Mouse (Mus musculus) thymus, adult 2 months (tissue): ENCODE data around the gene Morn2. TPM values are rescaled to one million over a fixed set of nuclear protein-coding genes. Genes with fewer than 3 reads are reported as not detected.
A peak's percentile ranks its signal among the peaks of the same experiment; 100 is the strongest.

Experiments
- DNase-seq: peaks from one replicate; pipeline ENCODE4 v3.0.0; 2021
- H3K27ac ChIP-seq: fragments of 200-500 bp; 2 replicates; pipeline ENCODE4 v1.5.1; 2012; ENCODE audit warnings: low read length, control low read depth; ENCODE audit not compliant: control insufficient read depth, insufficient read depth
- H3K27me3 ChIP-seq: fragments of 200-500 bp; 2 replicates; pipeline ENCODE4 v1.6.1; 2012; ENCODE audit warnings: mild to moderate bottlenecking, low read length, moderate library complexity, mixed read lengths; ENCODE audit not compliant: control insufficient read depth, insufficient read depth
- H3K36me3 ChIP-seq: fragments of 200-500 bp; 2 replicates; pipeline ENCODE4 v1.6.1; 2012; ENCODE audit warnings: mild to moderate bottlenecking, low read length, moderate library complexity; ENCODE audit not compliant: control insufficient read depth, insufficient read depth
- H3K4me1 ChIP-seq: fragments of 200-500 bp; replicated peaks from 2 replicates; pipeline ENCODE4 v1.6.1; 2012; ENCODE audit warnings: low read length; ENCODE audit not compliant: control insufficient read depth, insufficient read depth
- H3K4me3 ChIP-seq: fragments of 200-500 bp; 2 replicates; pipeline ENCODE4 v1.5.1; 2012; ENCODE audit warnings: mild to moderate bottlenecking, low read length, control low read depth, moderate library complexity; ENCODE audit not compliant: control insufficient read depth, insufficient read depth
- CTCF ChIP-seq: fragments of 200-500 bp; IDR thresholded peaks from 2 replicates; pipeline ENCODE4 v1.5.1; 2012; ENCODE audit warnings: mild to moderate bottlenecking, control low read depth, low read length, moderate library complexity, borderline replicate concordance; ENCODE audit not compliant: control insufficient read depth, poor library complexity, insufficient read depth; ENCODE audit errors: extremely low read depth
- POLR2A ChIP-seq: fragments of 200-500 bp; IDR thresholded peaks from 2 replicates; pipeline ENCODE4 v1.6.1; 2012; ENCODE audit warnings: mild to moderate bottlenecking, low read length, control low read depth, moderate library complexity; ENCODE audit not compliant: control insufficient read depth, poor library complexity, insufficient read depth; ENCODE audit errors: extremely low read depth
- WGBS: fragments of 180-500 bp; shearing (Covaris S2); methylation state at CpG from one replicate; pipeline ENCODE4 v1.1.7; 2018; 5-methylcytosine and 5-hydroxymethylcytosine counted together
- polyA plus RNA-seq: library from polyadenylated mRNA; depleted of rRNA; stranded (reverse); fragments of >200 nt; gene quantifications from 2 replicates; pipeline ENCODE4 v1.2.3, GENCODE M21; 2012

Morn2 gene
- polyA plus RNA-seq, 1 experiment: 2.5 TPM

DNA sequence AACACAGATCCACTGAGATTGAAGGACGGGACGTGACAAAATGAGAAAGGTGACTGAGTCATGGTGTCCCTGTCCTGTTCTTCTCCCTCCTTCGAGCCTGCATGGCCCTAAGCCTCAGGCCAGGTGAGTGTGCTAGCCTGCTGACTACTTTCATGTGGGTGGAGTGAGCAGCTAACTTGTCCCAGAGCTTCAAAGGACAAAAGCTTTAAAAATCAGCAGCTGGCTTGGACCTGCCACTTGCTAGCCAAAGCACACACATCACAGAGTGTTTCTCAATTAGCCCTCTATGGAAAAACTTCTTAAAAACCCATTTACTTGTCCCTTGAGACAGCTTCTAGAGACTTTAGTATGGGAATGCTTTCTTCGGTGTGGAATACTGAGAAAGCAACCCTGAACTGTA lies 22.4 kb downstream of the Morn2 start:
- Histone ChIP-seq H3K27ac (no peak overlapping the region), H3K36me3 (no peaks in the 10 kb centered on the region), H3K4me3 (no peak overlapping the region), H3K27me3 (no peaks in the 10 kb centered on the region), H3K4me1 (no peaks in the 10 kb centered on the region)
- WGBS: 85% methylated on average over 4 of the region's 4 CpGs
- DNase-seq: no peak
- TF ChIP-seq POLR2A: no peak
- TF ChIP-seq CTCF: no peak

DNA sequence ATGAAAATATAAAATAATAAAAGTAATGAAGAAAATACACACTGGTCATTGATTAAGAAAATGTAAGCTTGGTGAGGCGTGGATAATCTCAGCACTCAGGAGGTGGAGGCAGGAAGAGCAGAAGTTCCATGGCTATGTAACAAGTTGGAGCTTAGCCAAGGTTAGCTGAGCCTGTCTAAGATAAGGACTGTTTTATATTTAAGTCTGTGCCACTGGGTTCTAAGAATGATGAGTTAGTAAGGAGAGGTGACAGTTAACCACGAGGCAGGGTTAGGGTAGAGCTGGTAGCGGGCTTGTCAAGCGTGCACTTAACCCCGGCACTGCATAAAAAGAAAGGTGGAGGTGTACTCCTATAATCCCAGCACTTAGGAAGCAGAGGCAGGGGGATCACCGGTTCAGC lies 32.2 kb downstream of the Morn2 start:
- no peaks in the 10 kb centered on the region for H3K27me3 ChIP-seq
- TF ChIP-seq POLR2A (no peak), CTCF (no peak)

DNA sequence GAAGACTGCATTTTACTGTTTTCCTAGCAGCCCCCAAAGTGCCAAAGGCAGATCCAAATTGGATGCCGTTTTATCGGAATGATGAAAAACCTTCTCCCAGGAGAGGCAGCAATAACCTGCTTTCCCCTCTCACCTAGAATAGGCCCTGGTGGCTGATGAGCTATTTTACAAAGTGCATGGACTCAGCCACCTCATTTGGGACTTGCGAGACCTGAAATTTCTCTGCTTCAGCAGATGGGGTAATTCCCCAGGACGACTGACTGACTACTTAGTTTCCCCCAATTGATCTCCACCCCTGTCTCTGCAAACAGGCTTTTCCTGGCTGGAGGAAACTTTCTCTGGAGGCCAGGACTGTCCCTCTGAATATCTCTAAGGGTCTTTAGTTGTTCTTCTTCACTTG lies 33.0 kb downstream of the Morn2 start:
- WGBS: 75% methylated on average over 4 of the region's 4 CpGs
- no peak overlapping the region for H3K4me3 ChIP-seq
- peaks cover 15% of the 10 kb centered on the region for H3K4me1 ChIP-seq
- no peaks in the 10 kb centered on the region for H3K36me3 ChIP-seq
- TF ChIP-seq CTCF (no peak), POLR2A (no peak)
- no peaks in the 10 kb centered on the region for H3K27me3 ChIP-seq
- no peak overlapping the region for H3K27ac ChIP-seq
- DNase-seq: no peak

More for the DNA sequence above, 32.2 kb downstream of the Morn2 start:
- Histone ChIP-seq H3K36me3 (no peaks in the 10 kb centered on the region), H3K4me1 (peaks cover 15% of the 10 kb centered on the region), H3K27ac (no peak overlapping the region), H3K4me3 (no peak overlapping the region)
- WGBS: 77% methylated on average over 6 of the region's 6 CpGs
- DNase-seq: no peak

DNA sequence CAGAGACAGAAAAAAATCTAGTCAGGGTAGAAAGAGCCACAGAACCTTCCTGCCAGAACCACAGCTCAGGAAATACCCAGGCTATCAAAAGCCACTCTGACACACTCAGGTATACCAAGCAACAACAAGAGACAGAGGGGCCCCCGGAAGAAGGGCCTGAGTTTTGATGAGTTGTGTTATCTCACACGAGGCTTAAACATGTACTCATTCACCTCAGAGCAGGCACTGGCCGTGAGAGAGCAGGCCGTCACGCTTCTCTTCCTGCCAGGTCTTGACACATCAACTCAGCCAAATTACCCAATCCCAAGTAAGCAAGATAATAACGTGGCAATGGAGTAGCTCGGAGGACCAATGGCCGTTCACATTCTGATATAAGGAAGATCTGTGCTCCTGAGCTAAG lies 33.7 kb downstream of the Morn2 start:
- H3K27me3 ChIP-seq: no peaks in the 10 kb centered on the region
- H3K4me3 ChIP-seq: no peak overlapping the region
- TF ChIP-seq CTCF: no peak
- H3K36me3 ChIP-seq: no peaks in the 10 kb centered on the region
- H3K4me1 ChIP-seq: peaks cover 15% of the 10 kb centered on the region
- peak; percentile 11 for DNase-seq
- whole genome bisulfite sequencing: 12% methylated on average over 8 of the region's 8 CpGs
- H3K27ac ChIP-seq: no peak overlapping the region

DNA sequence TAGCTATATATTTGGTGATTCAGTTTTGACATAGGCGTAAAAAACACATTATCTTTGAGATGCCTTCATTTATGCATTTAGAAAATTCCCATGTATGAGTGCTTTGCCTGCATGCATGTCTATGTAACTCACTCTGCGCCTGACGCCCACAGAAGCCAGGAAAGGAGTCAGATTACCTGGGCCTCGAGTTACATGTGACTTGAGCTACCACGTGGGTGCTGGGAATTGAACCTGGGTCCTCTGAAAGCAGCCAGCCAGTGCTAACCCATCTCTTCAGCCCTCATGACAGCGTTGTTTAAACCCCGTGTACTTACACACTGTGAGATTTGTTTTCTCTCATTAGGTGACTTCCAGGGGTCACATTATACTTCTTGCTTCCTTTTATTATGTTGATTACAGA lies 34.5 kb downstream of the Morn2 start:
- no peaks in the 10 kb centered on the region for H3K27me3 ChIP-seq
- peaks cover 15% of the 10 kb centered on the region for H3K4me1 ChIP-seq
- TF ChIP-seq CTCF (no peak), POLR2A (no peak)
- WGBS: 95% methylated on average over 7 of the region's 7 CpGs
- DNase-seq: no peak
- no peak overlapping the region for H3K4me3 ChIP-seq
- no peaks in the 10 kb centered on the region for H3K36me3 ChIP-seq
- no peak overlapping the region for H3K27ac ChIP-seq

DNA sequence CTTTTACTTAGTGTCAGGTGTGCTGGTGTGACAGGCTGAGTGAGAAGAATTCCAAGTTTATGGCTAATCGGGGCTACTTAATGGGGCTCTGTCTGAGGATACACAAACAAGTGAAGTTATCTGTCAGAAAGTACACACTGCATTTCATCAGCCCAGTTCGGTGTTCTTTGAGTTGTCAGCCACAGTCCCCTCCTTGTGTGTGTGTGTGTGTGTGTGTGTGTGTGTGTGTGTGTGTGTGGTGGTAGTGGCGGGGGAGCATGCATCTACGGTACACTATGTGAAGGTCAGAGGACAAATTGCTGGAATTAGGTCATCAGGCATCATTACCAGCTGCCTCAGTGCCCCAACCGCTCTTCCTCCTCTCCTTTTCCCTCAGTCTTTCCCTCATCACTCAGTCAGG lies 35.5 kb downstream of the Morn2 start:
- 92% methylated on average over 3 of the region's 5 CpGs for WGBS
- TF ChIP-seq POLR2A: no peak
- no peak for TF ChIP-seq CTCF
- H3K4me1 ChIP-seq: peaks cover 15% of the 10 kb centered on the region
- H3K27me3 ChIP-seq: no peaks in the 10 kb centered on the region
- no peaks in the 10 kb centered on the region for H3K36me3 ChIP-seq
- H3K27ac ChIP-seq: no peak overlapping the region
- H3K4me3 ChIP-seq: no peak overlapping the region
- DNase-seq: no peak

DNA sequence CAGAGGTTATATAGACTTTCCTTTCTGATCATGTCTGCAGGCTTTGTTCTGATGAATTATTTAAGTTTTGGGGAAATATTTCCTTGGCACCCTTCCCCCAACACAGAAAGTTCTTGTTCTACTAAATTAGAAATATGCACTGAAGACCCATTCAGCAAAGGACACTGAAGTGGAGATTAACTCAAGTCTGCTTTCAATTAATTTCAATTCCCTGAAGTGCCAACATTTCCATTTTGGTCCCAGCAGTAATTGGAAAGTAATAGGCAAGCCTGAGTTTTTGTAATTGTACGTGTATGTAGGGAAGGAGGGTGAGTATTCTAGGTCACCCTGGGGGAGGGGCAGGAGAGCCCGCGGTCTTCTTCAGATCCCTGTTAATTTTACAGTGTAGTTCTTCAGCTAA lies 36.4 kb downstream of the Morn2 start:
- TF ChIP-seq CTCF (no peak), POLR2A (no peak)
- WGBS: 95% methylated on average over 3 of the region's 3 CpGs
- no peaks in the 10 kb centered on the region for H3K27me3 ChIP-seq
- H3K4me3 ChIP-seq: no peak overlapping the region
- H3K36me3 ChIP-seq: no peaks in the 10 kb centered on the region
- no peak for DNase-seq
- peaks cover 13% of the 10 kb centered on the region for H3K4me1 ChIP-seq
- H3K27ac ChIP-seq: no peak overlapping the region
